Mouse (Mus musculus): ENCODE measurements around the gene Olfm2. TPM values are rescaled to one million over a fixed set of nuclear protein-coding genes. Genes with fewer than 3 reads are reported as not detected.

Gene Olfm2
- total and polyA plus RNA-seq, 3 experiments = 0.08 to 0.47 TPM; not detected in 1

- Histone ChIP-seq H3K27ac (ENCODE audit: insufficient read depth, low read depth) (no peak overlapping the region), H3K4me2 (ENCODE audit: insufficient read depth, low read depth, poor library complexity, severe bottlenecking) (no peak overlapping the region), H3K4me1 (ENCODE audit: control insufficient read depth in 1 of 2, insufficient read depth in 2 of 2) (peaks cover 9 to 55% of the 10 kb centered on the region in 2 experiments), H3K79me2 (replicated peaks; ENCODE audit: control insufficient read depth, extremely low read depth, insufficient read depth, poor library complexity, severe bottlenecking) (peaks cover 34% of the 10 kb centered on the region), H3K27me3 (replicated peaks) (no peaks in the 10 kb centered on the region), H3K9ac (ENCODE audit: insufficient read depth, low read depth) (no peak overlapping the region), H3K4me3 (replicated peaks in 1 of 3; ENCODE audit: low read depth in 2 of 3, low read length in 2 of 3, poor library complexity in 1 of 3) (no peak overlapping the region), H3K9me3 (replicated peaks; ENCODE audit: low read length) (no peaks in the 10 kb centered on the region), H3K36me3 (replicated peaks in 1 of 2; ENCODE audit: control insufficient read depth in 1 of 2, insufficient read depth in 1 of 2, low read length in 1 of 2) (peaks cover 17 to 44% of the 10 kb centered on the region in 2 experiments)
- DNase-seq (ENCODE audit: extremely low read depth) = no peak
- TF ChIP-seq IRF4 (IDR thresholded peaks at IDR 0.05; ENCODE audit: low read depth, low read length) = no peak
- no peak for TF ChIP-seq MAFK (IDR thresholded peaks at IDR 0.05; ENCODE audit: insufficient replicate concordance, low read length)
- TF ChIP-seq MXI1 (IDR thresholded peaks at IDR 0.05; ENCODE audit: low read depth, low read length) = no peak
- no peak for TF ChIP-seq JUND (conservative IDR thresholded peaks at IDR 0.05; ENCODE audit: low read depth, low read length)
- no peak for TF ChIP-seq CTCF (conservative IDR thresholded peaks at IDR 0.05 in 1 of 2, IDR thresholded peaks at IDR 0.05 in 1 of 2; ENCODE audit: low read depth in 2 of 2, low read length in 2 of 2)
- no peak for TF ChIP-seq MYC (IDR thresholded peaks at IDR 0.05; ENCODE audit: low read depth, low read length)
- TF ChIP-seq TCF12 (IDR thresholded peaks at IDR 0.05; ENCODE audit: low read depth, low read length) = no peak
- in situ Hi-C loops (cut with MboI; ENCODE audit: low pct_ligation_motif_present, low pct_unique_long_range_greater_than_20kb, low sequenced_read_pairs) (no loop called here), dilution Hi-C loops (cut with MboI; ENCODE audit: extremely low pct_ligation_motif_present, extremely low pct_unique_long_range_greater_than_20kb, low sequenced_read_pairs) (no loop called here)
Observed at GRCm38 (mm10) chr9:20639486-20639885, 106.7 kb downstream of the Olfm2 start.

GRCm38 (mm10) chr9:20638552-20638951 lies 107.6 kb downstream of the Olfm2 start:
- H3K4me3 ChIP-seq (replicated peaks in 1 of 3; ENCODE audit: low read depth in 2 of 3, low read length in 2 of 3, poor library complexity in 1 of 3) = no peak overlapping the region
- H3K4me1 ChIP-seq (ENCODE audit: control insufficient read depth in 1 of 2, insufficient read depth in 2 of 2) = peaks cover 9 to 58% of the 10 kb centered on the region in 2 experiments
- no peak for DNase-seq (ENCODE audit: extremely low read depth)
- H3K27ac ChIP-seq (ENCODE audit: insufficient read depth, low read depth) = no peak overlapping the region
- no peaks in the 10 kb centered on the region for H3K9me3 ChIP-seq (replicated peaks; ENCODE audit: low read length)
- H3K27me3 ChIP-seq (replicated peaks) = no peaks in the 10 kb centered on the region
- H3K9ac ChIP-seq (ENCODE audit: insufficient read depth, low read depth) = no peak overlapping the region
- in situ Hi-C loops (cut with MboI; ENCODE audit: low pct_ligation_motif_present, low pct_unique_long_range_greater_than_20kb, low sequenced_read_pairs) (no loop called here), dilution Hi-C loops (cut with MboI; ENCODE audit: extremely low pct_ligation_motif_present, extremely low pct_unique_long_range_greater_than_20kb, low sequenced_read_pairs) (no loop called here)
- peaks cover 25% of the 10 kb centered on the region for H3K79me2 ChIP-seq (replicated peaks; ENCODE audit: control insufficient read depth, extremely low read depth, insufficient read depth, poor library complexity, severe bottlenecking)
- no peak overlapping the region for H3K4me2 ChIP-seq (ENCODE audit: insufficient read depth, low read depth, poor library complexity, severe bottlenecking)
- TF ChIP-seq HCFC1 (IDR thresholded peaks at IDR 0.05; ENCODE audit: low read depth, low read length) (no peak), MXI1 (IDR thresholded peaks at IDR 0.05; ENCODE audit: low read depth, low read length) (no peak), ZMIZ1 (IDR thresholded peaks at IDR 0.05; ENCODE audit: low read depth, low read length) (no peak), NELFE (IDR thresholded peaks at IDR 0.05; ENCODE audit: low read depth, low read length) (no peak)
- peaks cover 17 to 44% of the 10 kb centered on the region in 2 experiments for H3K36me3 ChIP-seq (replicated peaks in 1 of 2; ENCODE audit: control insufficient read depth in 1 of 2, insufficient read depth in 1 of 2, low read length in 1 of 2)

GRCm38 (mm10) chr9:20636790-20637189 lies 109.4 kb downstream of the Olfm2 start:
- Histone ChIP-seq H3K36me3 (replicated peaks in 1 of 2; ENCODE audit: control insufficient read depth in 1 of 2, insufficient read depth in 1 of 2, low read length in 1 of 2) (peaks cover 17 to 41% of the 10 kb centered on the region in 2 experiments), H3K27ac (ENCODE audit: insufficient read depth, low read depth) (no peak overlapping the region), H3K9ac (ENCODE audit: insufficient read depth, low read depth) (no peak overlapping the region), H3K4me3 (replicated peaks in 1 of 3; ENCODE audit: low read depth in 2 of 3, low read length in 2 of 3, poor library complexity in 1 of 3) (no peak overlapping the region), H3K27me3 (replicated peaks) (no peaks in the 10 kb centered on the region), H3K4me2 (ENCODE audit: insufficient read depth, low read depth, poor library complexity, severe bottlenecking) (no peak overlapping the region), H3K79me2 (replicated peaks; ENCODE audit: control insufficient read depth, extremely low read depth, insufficient read depth, poor library complexity, severe bottlenecking) (peaks cover 11% of the 10 kb centered on the region), H3K9me3 (replicated peaks; ENCODE audit: low read length) (peaks cover 7% of the 10 kb centered on the region), H3K4me1 (ENCODE audit: control insufficient read depth in 1 of 2, insufficient read depth in 2 of 2) (peaks cover 9 to 53% of the 10 kb centered on the region in 2 experiments)
- in situ Hi-C loops (cut with MboI; ENCODE audit: low pct_ligation_motif_present, low pct_unique_long_range_greater_than_20kb, low sequenced_read_pairs) (no loop called here), dilution Hi-C loops (cut with MboI; ENCODE audit: extremely low pct_ligation_motif_present, extremely low pct_unique_long_range_greater_than_20kb, low sequenced_read_pairs) (no loop called here)
- no peak for TF ChIP-seq GABPA (IDR thresholded peaks at IDR 0.05; ENCODE audit: insufficient replicate concordance, low read depth, low read length)
- no peak for TF ChIP-seq ZNF384 (IDR thresholded peaks at IDR 0.05; ENCODE audit: low read depth, low read length)
- TF ChIP-seq NRF1 (IDR thresholded peaks at IDR 0.05; ENCODE audit: low read depth, low read length) = no peak
- TF ChIP-seq PAX5 (IDR thresholded peaks at IDR 0.05; ENCODE audit: low read length) = no peak
- no peak for TF ChIP-seq MEF2A (IDR thresholded peaks at IDR 0.05; ENCODE audit: borderline replicate concordance, low read depth, low read length)
- no peak for TF ChIP-seq CHD2 (IDR thresholded peaks at IDR 0.05; ENCODE audit: low read length)
- no peak for TF ChIP-seq KAT2A (IDR thresholded peaks at IDR 0.05; ENCODE audit: insufficient replicate concordance, low read length)
- TF ChIP-seq MAX (IDR thresholded peaks at IDR 0.05; ENCODE audit: low read length) = no peak
- TF ChIP-seq TCF12 (IDR thresholded peaks at IDR 0.05; ENCODE audit: low read depth, low read length) = no peak
- TF ChIP-seq E2F4 (IDR thresholded peaks at IDR 0.05; ENCODE audit: insufficient replicate concordance, low read depth, low read length) = no peak
- no peak for TF ChIP-seq MAFK (IDR thresholded peaks at IDR 0.05; ENCODE audit: insufficient replicate concordance, low read length)
- no peak for TF ChIP-seq NELFE (IDR thresholded peaks at IDR 0.05; ENCODE audit: low read depth, low read length)
- TF ChIP-seq CTCF (conservative IDR thresholded peaks at IDR 0.05 in 1 of 2, IDR thresholded peaks at IDR 0.05 in 1 of 2; ENCODE audit: low read depth in 2 of 2, low read length in 2 of 2) = no peak
- TF ChIP-seq POLR2AphosphoS2 (IDR thresholded peaks at IDR 0.05; ENCODE audit: low read depth, low read length) = no peak
- no peak for TF ChIP-seq HCFC1 (IDR thresholded peaks at IDR 0.05; ENCODE audit: low read depth, low read length)
- TF ChIP-seq ZC3H11A (IDR thresholded peaks at IDR 0.05; ENCODE audit: low read depth, low read length) = no peak
- TF ChIP-seq RCOR1 (conservative IDR thresholded peaks at IDR 0.05; ENCODE audit: low read depth, low read length) = no peak
- no peak for TF ChIP-seq CHD1 (IDR thresholded peaks at IDR 0.05; ENCODE audit: low read depth, low read length)
- DNase-seq (ENCODE audit: extremely low read depth) = no peak
